Mouse (Mus musculus) embryonic facial prominence, embryonic 15.5 days (tissue): ENCODE measurements around the gene Zbtb42. TPM values are rescaled to one million over a fixed set of nuclear protein-coding genes. Genes with fewer than 3 reads are reported as not detected.

Experiments
- microRNA-seq: library from miRNA; unstranded; fragments of <30 nt; microRNA quantifications from one replicate; pipeline ENCODE4, GENCODE M21; 2016; ENCODE audit warnings: borderline number of aligned reads
- polyA plus RNA-seq: library from polyadenylated mRNA; unstranded; fragments of >200 nt; fragmentation: Nextera tagmentation; extraction: Ambion mirVana; gene quantifications from 2 replicates; pipeline ENCODE4 v1.2.1, GENCODE M21; 2015

Gene Zbtb42
- polyA plus RNA-seq, 1 experiment from 2014 or later: 5.6 TPM

Small RNA genes lying within 50 kb of the gene (microRNA-seq; reads per million reads assigned to microRNA genes)
- not detected for gene Mir6939

Other genes starting within 250 kb of the Zbtb42 start
- gene A530016L24Rik, start 189.4 kb upstream of the Zbtb42 start, polyA plus RNA-seq: 0.48 and 0.49 TPM in 2 replicates
- gene Tmem179, start 162.1 kb upstream of the Zbtb42 start, polyA plus RNA-seq: 0.45 TPM in 2 replicates
- 5.8 and 6.7 TPM in 2 replicates for gene Inf2, start 90.0 kb upstream of the Zbtb42 start, polyA plus RNA-seq
- gene Adssl1, start 58.8 kb upstream of the Zbtb42 start, polyA plus RNA-seq: 12.4 and 17.5 TPM in 2 replicates
- gene Siva1, start 34.1 kb upstream of the Zbtb42 start, polyA plus RNA-seq: 196 and 219 TPM in 2 replicates
- 84.9 and 112 TPM in 2 replicates for gene Akt1, start 3.9 kb upstream of the Zbtb42 start, polyA plus RNA-seq
- gene Cep170b, start 41.6 kb downstream of the Zbtb42 start, polyA plus RNA-seq: 25.0 and 28.4 TPM in 2 replicates
- 13.4 and 15.3 TPM in 2 replicates for gene Pld4, start 81.8 kb downstream of the Zbtb42 start, polyA plus RNA-seq
- 8.5 and 10.3 TPM in 2 replicates for gene Ahnak2, start 123.8 kb downstream of the Zbtb42 start, polyA plus RNA-seq
- 10.9 and 16.5 TPM in 2 replicates for gene Clba1, start 130.1 kb downstream of the Zbtb42 start, polyA plus RNA-seq
- gene Cdca4, start 150.6 kb downstream of the Zbtb42 start, polyA plus RNA-seq: 99.7 and 110 TPM in 2 replicates
- gene Gpr132, start 189.4 kb downstream of the Zbtb42 start, polyA plus RNA-seq: 0.35 and 0.41 TPM in 2 replicates